ENCODE assay signal across 8 mouse cellular contexts in genomic region chr7:67461333-67462255, GRCm38 (mm10).
DNase-seq lines count a peak whose midpoint lies in the region; ATAC-seq lines count a peak whose summit lies in the region.

No protein-coding gene starts in this region.

- 46% methylated on average over 11 of the region's 11 CpGs for WGBS in liver, embryonic 11.5 days

- peak; percentile 88 for DNase-seq in 3134 (ENCODE audit: extremely low read depth, insufficient read length, low spot score)
- peak; percentile 41 for DNase-seq in CD4-positive, CD25-positive, alpha-beta regulatory T cell, adult 2 months (ENCODE audit: low read depth, low spot score)
- DNase-seq in gastrocnemius, adult 18-20 months (ENCODE audit: low spot score) = peak; percentile 88
- peak; percentile 15 for DNase-seq in induced T-regulatory cell, adult 2 months (ENCODE audit: low read depth)
- no peak for DNase-seq in liver, embryonic 11.5 days (ENCODE audit: low spot score)
- DNase-seq in retina, postnatal 1 day = no peak

- no peaks in the 10 kb centered on the region for H3K9me3 ChIP-seq in liver, embryonic 11.5 days (ENCODE audit: control insufficient read depth, low read length)

- peaks cover 30% of the 10 kb centered on the region for H3K4me1 ChIP-seq in liver, embryonic 11.5 days (replicated peaks; ENCODE audit: control insufficient read depth, insufficient read depth, low read length)

- H3K36me3 ChIP-seq in liver, embryonic 11.5 days (ENCODE audit: control insufficient read depth, insufficient read depth, low read length) = no peaks in the 10 kb centered on the region

- ATAC-seq in liver, embryonic 11.5 days (replicated peaks; ENCODE audit: low FRiP score) = peak; percentile 45
- peak; percentile 80 for ATAC-seq in neutrophil, adult 5-6 weeks (ENCODE audit: extremely low read depth, insufficient number of reproducible peaks, low FRiP score, poor library complexity, severe bottlenecking)
- ATAC-seq in erythroid progenitor cell, adult 5-6 weeks (replicated peaks; ENCODE audit: low FRiP score, poor library complexity, severe bottlenecking) = no peak

- no peak overlapping the region for H3K9ac ChIP-seq in liver, embryonic 11.5 days (ENCODE audit: low read depth, low read length)

- no peak overlapping the region for H3K27ac ChIP-seq in liver, embryonic 11.5 days (ENCODE audit: low read depth, low read length)

- H3K4me3 ChIP-seq in liver, embryonic 11.5 days (ENCODE audit: low read depth, low read length) = no peak overlapping the region

- no peaks in the 10 kb centered on the region for H3K27me3 ChIP-seq in liver, embryonic 11.5 days (replicated peaks; ENCODE audit: control insufficient read depth, insufficient read depth, low read length)

- no peak overlapping the region for H3K4me2 ChIP-seq in liver, embryonic 11.5 days

Comparison
In these comparisons a context has a peak if more than half of its experiments do, and no peak if none do; other contexts are left out.
1. DNase-seq: peak in 3134 (single experiment), CD4-positive, CD25-positive, alpha-beta regulatory T cell, adult 2 months (single experiment), gastrocnemius, adult 18-20 months (single experiment) and induced T-regulatory cell, adult 2 months (single experiment); none in liver, embryonic 11.5 days (single experiment) and retina, postnatal 1 day (single experiment).